Mouse (Mus musculus) liver, embryonic 13.5 days (tissue): Measurements from ENCODE around the gene Atg7. TPM values are rescaled to one million over a fixed set of nuclear protein-coding genes. Genes with fewer than 3 reads are reported as not detected.

ENCODE experiments used
- ATAC-seq: fragments of 200-750 bp; cut with Nextera tagmentation; 2 replicates; pipeline ENCODE4 v1.8.0; 2017; ENCODE audit warnings: low read depth, mild to moderate bottlenecking, moderate number of reproducible peaks, moderate library complexity
- DNase-seq: peaks from one replicate; pipeline ENCODE4 v3.0.0; 2022
- H3K27ac ChIP-seq: fragments of 300-500 bp; sonication (generic); 2 replicates; pipeline ENCODE4 v1.5.1; 2015; ENCODE audit warnings: moderate library complexity, mild to moderate bottlenecking, inconsistent platforms
- H3K27me3 ChIP-seq: fragments of 300-500 bp; sonication (generic); 2 replicates; pipeline ENCODE4 v1.6.1; 2015; ENCODE audit warnings: mild to moderate bottlenecking, inconsistent platforms
- H3K36me3 ChIP-seq: fragments of 300-500 bp; sonication (generic); 2 replicates; pipeline ENCODE4 v1.6.1; 2015; ENCODE audit warnings: mild to moderate bottlenecking, inconsistent platforms
- H3K4me1 ChIP-seq: fragments of 300-500 bp; sonication (generic); replicated peaks from 2 replicates; pipeline ENCODE4 v1.6.1; 2015; ENCODE audit warnings: inconsistent platforms
- H3K4me2 ChIP-seq: fragments of 300-500 bp; sonication (generic); 2 replicates; pipeline ENCODE4 v1.6.1; 2015; ENCODE audit warnings: inconsistent platforms, mild to moderate bottlenecking, moderate library complexity
- H3K4me3 ChIP-seq: fragments of 300-500 bp; sonication (generic); replicated peaks from 2 replicates; pipeline ENCODE4 v1.5.1; 2015; ENCODE audit warnings: mild to moderate bottlenecking, inconsistent platforms
- H3K9ac ChIP-seq: fragments of 300-500 bp; sonication (generic); 2 replicates; pipeline ENCODE4 v1.6.1; 2015; ENCODE audit warnings: mild to moderate bottlenecking, inconsistent platforms
- H3K9me3 ChIP-seq: fragments of 300-500 bp; sonication (generic); replicated peaks from 2 replicates; pipeline ENCODE4 v1.6.1; 2016; ENCODE audit warnings: inconsistent platforms
- WGBS: fragments of 180-500 bp; shearing (Covaris S2); methylation state at CpG from one replicate; pipeline ENCODE4 v1.1.7; 2015; ENCODE audit not compliant: insufficient replicate concordance; 5-methylcytosine and 5-hydroxymethylcytosine counted together
- polyA plus RNA-seq: library from polyadenylated mRNA; unstranded; fragments of >200 nt; fragmentation: Nextera tagmentation; extraction: Ambion mirVana; gene quantifications from 2 replicates; pipeline ENCODE4 v1.2.1, GENCODE M21; 2015

The Atg7 gene
- polyA plus RNA-seq, 1 experiment from 2014 or later: 12.5 TPM

DNA sequence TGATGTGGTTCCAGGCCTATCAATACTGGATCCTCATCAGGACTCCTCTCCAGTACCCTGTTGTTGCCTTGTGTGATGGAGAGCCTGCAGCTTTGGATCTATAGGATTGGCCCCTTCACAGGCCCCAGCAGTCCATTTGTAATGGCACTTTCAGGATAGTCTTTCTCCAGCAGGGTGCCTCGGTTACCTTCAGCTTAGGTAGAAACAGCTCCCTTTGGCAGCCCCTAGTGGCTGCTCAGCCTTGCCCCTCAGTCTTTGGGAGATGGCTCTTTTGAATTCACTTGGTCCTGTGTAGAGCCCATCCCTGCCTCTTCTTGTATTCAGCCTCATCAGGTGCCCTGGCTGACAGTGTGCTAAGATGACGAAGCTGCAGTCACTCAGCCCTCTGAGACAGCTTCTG is 184.0 kb downstream of the Atg7 start:
- Histone ChIP-seq H3K4me3 (no peak overlapping the region), H3K9me3 (no peaks in the 10 kb centered on the region), H3K4me1 (no peaks in the 10 kb centered on the region), H3K4me2 (no peak overlapping the region), H3K27me3 (no peaks in the 10 kb centered on the region), H3K9ac (no peak overlapping the region), H3K36me3 (no peaks in the 10 kb centered on the region), H3K27ac (no peak overlapping the region)
- WGBS: 60% methylated on average over 2 of the region's 2 CpGs
- ATAC-seq (no peak), DNase-seq (no peak)

DNA sequence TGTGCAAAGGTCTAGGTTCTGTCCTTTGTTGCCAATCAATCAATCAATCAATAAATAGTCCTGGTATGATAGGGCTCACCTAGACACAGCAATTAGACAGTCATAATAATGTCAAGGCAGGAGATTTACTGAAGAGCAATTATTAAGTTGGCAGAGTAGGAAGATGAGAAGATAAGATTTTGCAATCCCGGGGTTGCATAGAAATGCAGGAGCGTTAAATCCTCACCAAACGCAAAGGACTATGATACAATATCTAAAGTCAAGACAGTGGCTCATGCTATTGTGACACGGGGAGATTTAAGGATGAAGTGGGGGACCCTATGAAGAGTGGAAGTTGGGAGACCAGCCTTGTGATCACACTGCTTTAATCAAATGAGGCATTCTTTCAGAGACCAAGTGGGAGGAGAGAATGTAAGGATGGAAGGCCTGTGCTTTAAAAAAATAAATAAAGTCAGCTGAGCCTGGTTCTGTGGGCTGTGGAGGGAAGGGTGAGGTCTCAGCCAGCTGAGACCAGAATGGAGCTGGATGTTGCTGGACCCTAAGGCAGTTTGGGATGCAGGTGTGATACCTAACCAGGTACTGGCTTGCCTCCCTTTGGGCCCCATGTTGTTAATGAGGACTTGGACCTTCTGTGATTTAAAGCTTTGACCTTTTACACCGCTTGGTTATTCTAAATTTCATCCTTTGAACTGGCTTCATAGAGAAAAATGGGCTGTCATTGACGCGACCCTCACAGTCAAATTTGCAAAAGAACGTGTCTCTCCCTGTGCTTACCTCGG is 187.0 kb downstream of the Atg7 start:
- ATAC-seq (no peak), DNase-seq (no peak)
- Histone ChIP-seq H3K27ac (no peak overlapping the region), H3K9ac (no peak overlapping the region), H3K27me3 (no peaks in the 10 kb centered on the region), H3K36me3 (no peaks in the 10 kb centered on the region), H3K4me1 (peaks cover 20% of the 10 kb centered on the region), H3K4me2 (no peak overlapping the region), H3K4me3 (no peak overlapping the region), H3K9me3 (no peaks in the 10 kb centered on the region)
- WGBS: 77% methylated on average over 9 of the region's 9 CpGs

DNA sequence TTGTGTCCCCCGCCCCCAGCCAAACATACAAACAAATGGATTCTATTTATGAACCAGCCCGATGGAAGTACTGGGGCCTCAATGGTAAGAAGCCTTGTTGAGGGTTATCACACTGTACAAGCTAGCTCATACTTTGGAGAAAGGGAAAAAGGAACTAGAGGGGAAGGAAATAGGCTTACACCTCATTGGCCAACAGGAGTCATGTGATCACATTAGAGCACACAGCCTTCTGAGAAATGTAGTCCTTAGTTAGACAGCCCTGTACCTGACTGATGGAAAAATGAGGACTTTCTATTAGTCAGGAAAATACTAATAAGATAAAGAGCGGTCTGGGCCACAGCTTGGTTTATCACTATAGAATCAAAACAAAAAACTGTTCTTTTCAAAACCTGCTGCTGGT is 188.9 kb downstream of the Atg7 start:
- H3K4me1 ChIP-seq: peaks cover 20% of the 10 kb centered on the region
- ATAC-seq (no peak), DNase-seq (no peak)
- no peak overlapping the region for H3K9ac ChIP-seq
- H3K4me2 ChIP-seq: no peak overlapping the region
- H3K27ac ChIP-seq: no peak overlapping the region
- H3K9me3 ChIP-seq: no peaks in the 10 kb centered on the region
- no peaks in the 10 kb centered on the region for H3K36me3 ChIP-seq
- H3K4me3 ChIP-seq: no peak overlapping the region
- 52% methylated on average over 3 of the region's 3 CpGs for WGBS
- H3K27me3 ChIP-seq: no peaks in the 10 kb centered on the region

DNA sequence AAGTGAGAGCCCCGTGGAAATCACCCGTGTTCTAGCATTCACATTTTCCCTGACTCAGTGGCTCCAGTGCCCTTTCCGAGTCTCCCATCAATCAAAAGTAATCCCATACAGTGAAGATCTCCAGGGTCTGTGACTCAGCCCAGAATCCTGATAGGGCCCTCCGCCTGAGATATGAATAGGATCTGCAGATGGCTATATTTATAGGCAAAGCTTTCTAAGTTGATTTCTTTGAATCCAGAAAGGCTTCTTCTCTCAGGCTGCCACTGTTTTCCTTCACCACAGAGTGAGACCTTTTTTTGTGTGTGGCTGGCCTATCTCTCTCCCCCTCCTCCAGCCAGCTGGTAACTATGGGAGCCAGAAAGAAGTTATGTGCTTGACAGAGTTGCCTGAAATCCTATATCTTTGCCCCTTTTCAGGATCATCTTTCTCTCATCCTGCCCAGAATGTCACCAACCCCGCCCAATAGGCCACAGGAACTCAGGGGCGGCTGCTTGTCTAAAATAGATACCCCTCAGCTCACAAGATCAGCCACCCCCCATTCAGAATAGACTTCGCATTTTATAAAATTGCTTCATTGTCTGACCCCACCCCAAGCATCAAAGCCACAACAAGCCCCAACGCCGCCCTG is 190.3 kb downstream of the Atg7 start:
- Histone ChIP-seq H3K36me3 (no peaks in the 10 kb centered on the region), H3K9me3 (no peaks in the 10 kb centered on the region), H3K27ac (no peak overlapping the region), H3K9ac (no peak overlapping the region), H3K4me1 (peaks cover 20% of the 10 kb centered on the region), H3K27me3 (no peaks in the 10 kb centered on the region), H3K4me3 (no peak overlapping the region), H3K4me2 (no peak overlapping the region)
- no peak for DNase-seq
- no peak for ATAC-seq
- WGBS: 56% methylated on average over 9 of the region's 9 CpGs

DNA sequence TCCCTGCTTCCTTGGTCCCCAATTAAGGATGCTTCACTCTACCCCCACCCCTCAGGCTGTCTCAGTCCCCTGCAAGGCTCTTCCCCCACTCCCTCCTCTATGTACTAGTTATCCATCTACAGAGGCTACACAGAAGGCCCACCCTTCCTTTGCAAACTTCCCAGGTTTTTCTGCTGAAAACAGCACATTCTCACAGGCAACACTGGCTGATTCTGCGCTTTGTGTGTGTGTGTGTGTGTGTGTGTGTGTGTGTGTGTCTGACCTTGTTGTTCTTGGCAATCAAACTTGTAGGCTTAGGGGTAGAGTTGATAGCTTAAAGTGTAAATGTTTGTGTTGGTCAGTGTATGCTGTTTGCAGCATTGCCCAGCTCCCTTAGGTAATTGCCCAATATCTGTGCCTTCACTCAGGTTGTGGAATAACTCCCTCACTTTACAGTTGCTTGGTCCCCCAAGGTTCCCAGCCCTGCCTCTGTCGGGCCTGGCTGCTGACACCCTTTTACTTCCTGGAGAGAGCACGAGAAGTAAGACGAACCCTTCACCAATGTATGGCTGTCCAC is 191.0 kb downstream of the Atg7 start:
- H3K4me2 ChIP-seq: no peak overlapping the region
- H3K9ac ChIP-seq: no peak overlapping the region
- peaks cover 22% of the 10 kb centered on the region for H3K4me1 ChIP-seq
- H3K36me3 ChIP-seq: no peaks in the 10 kb centered on the region
- H3K27ac ChIP-seq: no peak overlapping the region
- H3K9me3 ChIP-seq: no peaks in the 10 kb centered on the region
- H3K4me3 ChIP-seq: no peak overlapping the region
- no peak for DNase-seq
- H3K27me3 ChIP-seq: no peaks in the 10 kb centered on the region
- peak; percentile 51; the same call in 1 of the 2 replicates for ATAC-seq
- WGBS: 55% methylated on average over 4 of the region's 4 CpGs

DNA sequence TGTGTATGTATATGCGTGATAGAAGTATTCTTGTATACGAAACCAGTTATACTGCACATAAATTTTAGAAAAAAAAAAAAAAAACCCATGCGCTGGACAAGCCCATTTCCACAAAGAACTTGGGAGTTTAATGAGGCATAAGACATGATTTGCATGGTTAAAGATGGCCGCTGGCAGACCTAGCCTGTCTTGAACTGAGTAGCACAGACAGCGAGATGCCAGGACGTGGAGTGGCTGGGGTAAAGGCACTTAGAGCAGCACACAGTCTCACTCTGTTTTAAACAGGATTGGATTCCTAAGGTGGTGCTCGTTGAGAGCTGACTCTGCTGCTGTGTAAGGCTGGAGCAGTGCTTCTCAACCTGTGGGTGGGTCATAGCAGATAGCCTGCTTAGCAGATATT is 192.4 kb downstream of the Atg7 start:
- no peak overlapping the region for H3K4me2 ChIP-seq
- H3K9ac ChIP-seq: no peak overlapping the region
- ATAC-seq (no peak), DNase-seq (no peak)
- no peak overlapping the region for H3K4me3 ChIP-seq
- no peaks in the 10 kb centered on the region for H3K27me3 ChIP-seq
- 75% methylated on average over 7 of the region's 7 CpGs for WGBS
- no peak overlapping the region for H3K27ac ChIP-seq
- no peaks in the 10 kb centered on the region for H3K36me3 ChIP-seq
- H3K4me1 ChIP-seq: peaks cover 33% of the 10 kb centered on the region
- H3K9me3 ChIP-seq: no peaks in the 10 kb centered on the region

DNA sequence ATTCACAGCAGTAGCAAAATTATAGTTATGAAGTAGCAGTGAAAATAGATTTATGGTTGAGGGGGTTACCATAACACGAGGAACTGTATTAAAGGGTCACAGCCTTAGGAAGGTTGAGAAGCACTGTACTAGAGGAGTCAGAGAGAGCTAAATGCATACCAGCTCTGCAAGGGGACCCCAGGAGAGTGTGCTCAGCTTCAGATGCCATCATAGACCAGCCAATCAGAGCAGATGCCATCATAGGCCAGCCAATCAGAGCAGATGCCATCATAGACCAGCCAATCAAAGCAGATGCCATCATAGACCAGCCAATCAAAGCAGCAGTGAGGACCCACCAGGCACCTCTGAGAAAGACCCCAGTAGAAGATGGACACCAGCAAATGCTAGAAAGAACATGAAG is 192.9 kb downstream of the Atg7 start:
- Histone ChIP-seq H3K27me3 (no peaks in the 10 kb centered on the region), H3K9ac (no peak overlapping the region), H3K4me1 (peaks cover 33% of the 10 kb centered on the region), H3K4me2 (no peak overlapping the region), H3K4me3 (no peak overlapping the region), H3K36me3 (no peaks in the 10 kb centered on the region), H3K27ac (no peak overlapping the region), H3K9me3 (no peaks in the 10 kb centered on the region)
- 54% methylated on average over 1 of the region's 1 CpGs for WGBS
- DNase-seq (no peak), ATAC-seq (no peak)

- no peak overlapping the region for H3K27ac ChIP-seq
- 69% methylated on average over 3 of the region's 3 CpGs for WGBS
Measured at GRCm38 (mm10) chr6:114836433-114836832, 193.5 kb downstream of the Atg7 start.

GRCm38 (mm10) chr6:114838872-114839271 is 196.0 kb downstream of the Atg7 start:
- Histone ChIP-seq H3K27ac (no peak overlapping the region), H3K36me3 (no peaks in the 10 kb centered on the region), H3K4me2 (no peak overlapping the region), H3K9ac (no peak overlapping the region), H3K9me3 (no peaks in the 10 kb centered on the region), H3K4me1 (peaks cover 18% of the 10 kb centered on the region), H3K4me3 (no peak overlapping the region), H3K27me3 (no peaks in the 10 kb centered on the region)
- DNase-seq (no peak), ATAC-seq (no peak)
- 57% methylated on average over 4 of the region's 4 CpGs for WGBS

More at GRCm38 (mm10) chr6:114836433-114836832, 193.5 kb downstream of the Atg7 start:
- Histone ChIP-seq H3K9me3 (no peaks in the 10 kb centered on the region), H3K27me3 (no peaks in the 10 kb centered on the region), H3K9ac (no peak overlapping the region), H3K4me2 (no peak overlapping the region), H3K4me1 (peaks cover 33% of the 10 kb centered on the region), H3K4me3 (no peak overlapping the region), H3K36me3 (no peaks in the 10 kb centered on the region)
- ATAC-seq: no peak
- DNase-seq: no peak

DNA sequence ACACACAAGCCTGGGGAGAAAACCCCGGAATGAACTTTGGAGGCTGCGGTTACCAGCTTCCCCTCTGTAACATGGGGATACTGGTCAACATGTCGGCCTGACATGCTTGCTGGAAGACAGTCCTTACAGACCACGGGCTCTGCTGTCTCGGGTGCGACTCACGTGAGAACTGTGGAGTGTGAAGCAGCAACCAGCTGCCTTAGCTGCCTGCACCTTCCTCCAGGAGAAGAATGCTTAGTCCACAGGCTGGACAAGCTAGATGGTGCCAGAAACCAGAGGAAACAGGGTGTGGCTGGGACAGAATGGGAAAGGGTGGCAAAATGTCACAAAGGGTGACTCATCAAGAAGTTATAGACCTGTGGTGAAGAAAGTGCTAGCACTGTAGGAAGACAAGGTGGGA is 197.1 kb downstream of the Atg7 start:
- no peak for ATAC-seq
- H3K27ac ChIP-seq: no peak overlapping the region
- no peak overlapping the region for H3K4me2 ChIP-seq
- H3K36me3 ChIP-seq: no peaks in the 10 kb centered on the region
- H3K9ac ChIP-seq: no peak overlapping the region
- H3K27me3 ChIP-seq: no peaks in the 10 kb centered on the region
- peaks cover 13% of the 10 kb centered on the region for H3K4me1 ChIP-seq
- no peaks in the 10 kb centered on the region for H3K9me3 ChIP-seq
- H3K4me3 ChIP-seq: no peak overlapping the region
- no peak for DNase-seq
- 55% methylated on average over 7 of the region's 7 CpGs for WGBS

- H3K27ac ChIP-seq: no peak overlapping the region
- no peaks in the 10 kb centered on the region for H3K9me3 ChIP-seq
- H3K4me1 ChIP-seq: peaks cover 16% of the 10 kb centered on the region
- H3K27me3 ChIP-seq: no peaks in the 10 kb centered on the region
- no peak overlapping the region for H3K4me2 ChIP-seq
- 45% methylated on average over 3 of the region's 3 CpGs for WGBS
- H3K9ac ChIP-seq: no peak overlapping the region
- DNase-seq: no peak
- ATAC-seq: no peak
- H3K4me3 ChIP-seq: no peak overlapping the region
- H3K36me3 ChIP-seq: no peaks in the 10 kb centered on the region
Measured at GRCm38 (mm10) chr6:114842131-114842530, 199.2 kb downstream of the Atg7 start.

GRCm38 (mm10) chr6:114842863-114843262 is 200.0 kb downstream of the Atg7 start:
- Histone ChIP-seq H3K27ac (no peak overlapping the region), H3K9ac (no peak overlapping the region), H3K27me3 (no peaks in the 10 kb centered on the region), H3K4me2 (no peak overlapping the region), H3K4me1 (peaks cover 22% of the 10 kb centered on the region), H3K9me3 (no peaks in the 10 kb centered on the region), H3K4me3 (no peak overlapping the region), H3K36me3 (no peaks in the 10 kb centered on the region)
- DNase-seq: no peak
- WGBS: 76% methylated on average over 2 of the region's 2 CpGs
- ATAC-seq: no peak
